Comparison of ENCODE assay signal across 8 mouse cellular contexts in the genomic region with DNA sequence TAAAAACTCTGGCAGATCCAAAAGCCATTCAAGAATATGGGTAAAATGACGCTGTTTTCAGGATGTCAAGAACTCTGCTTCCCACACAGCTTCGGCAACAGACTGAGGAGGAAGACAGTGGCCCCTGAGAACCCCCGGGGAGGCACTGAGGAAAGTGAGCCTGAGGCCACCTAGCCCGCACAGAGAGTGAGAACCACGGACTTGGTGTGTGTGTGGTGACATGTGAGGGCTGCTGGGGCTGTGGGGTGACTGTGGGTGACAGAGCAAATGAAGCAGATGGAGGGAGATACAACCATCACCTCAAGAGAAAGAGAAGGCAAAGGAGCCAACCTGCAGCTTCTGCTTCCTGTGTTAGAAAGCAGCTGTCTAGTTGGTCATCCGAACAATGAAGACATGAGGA. TPM values are rescaled to one million over a fixed set of nuclear protein-coding genes. Genes with fewer than 3 reads are reported as not detected.
DNase-seq lines count a peak whose midpoint lies in the region; ATAC-seq and TF ChIP-seq lines count a peak whose summit lies in the region.

No protein-coding gene starts in this region.

- no peak for TF ChIP-seq POLR2A in limb, embryonic 14.5 days (IDR thresholded peaks at IDR 0.05; ENCODE audit: borderline replicate concordance, extremely low read depth, insufficient read depth, insufficient read length)

- H3K9ac ChIP-seq in limb, embryonic 14.5 days (ENCODE audit: low read depth, low read length, severe bottlenecking), result peak overlapping the region; percentile 0; the same call in 1 of the 2 replicates

- no peak overlapping the region for H3K4me3 ChIP-seq in left cerebral cortex, adult 2 months
- H3K4me3 ChIP-seq in E14TG2a.4 (replicated peaks; ENCODE audit: low read length), result peak overlapping the region; percentile 43
- H3K4me3 ChIP-seq in limb, embryonic 14.5 days (replicated peaks; ENCODE audit: low read length), result no peak overlapping the region

- H3K27ac ChIP-seq in left cerebral cortex, adult 2 months, result peak overlapping the region; percentile 34
- peak overlapping the region; percentile 43; the same call in 1 of the 2 replicates for H3K27ac ChIP-seq in limb, embryonic 14.5 days (replicated peaks; ENCODE audit: low read depth, low read length)

- no peak for DNase-seq in left cerebral cortex, adult 2 months (ENCODE audit: extremely low spot score in 1 of 2, low spot score in 2 of 2)
- DNase-seq in left cerebral cortex, postnatal 36 days (ENCODE audit: low spot score in 2 of 2), result no peak
- peak; percentile 53 for DNase-seq in CD4-positive, CD25-positive, alpha-beta regulatory T cell, adult 2 months (ENCODE audit: low read depth, low spot score)
- DNase-seq in limb, embryonic 14.5 days (ENCODE audit: low spot score), result no peak
- DNase-seq in embryo, embryonic 9.5 days (ENCODE audit: extremely low spot score), result no peak
- no peak for DNase-seq in layer of hippocampus, adult 9-10 months (ENCODE audit: low spot score)
- DNase-seq in kidney, adult 9 months, result no peak

- ATAC-seq in limb, embryonic 14.5 days (ENCODE audit: low FRiP score, low read depth), result no peak

- 51% methylated on average over 6 of the region's 6 CpGs for WGBS in limb, embryonic 14.5 days

- intact Hi-C loops in left cerebral cortex, adult 2 months (cut with DNase I), result loop anchor here (5.0 kb wide), 1 partner anchor 235 kb away; no protein-coding TSS in a partner anchor
- intact Hi-C loops in left cerebral cortex, postnatal 36 days (cut with DNase I), result loop anchor here (5.0 kb wide), 1 partner anchor 80 kb away; the partner anchor contains the start of gene Twsg1

- no peaks in the 10 kb centered on the region for H3K27me3 ChIP-seq in E14TG2a.4 (ENCODE audit: insufficient read depth, low read length)
- H3K27me3 ChIP-seq in limb, embryonic 14.5 days (ENCODE audit: control insufficient read depth, insufficient read depth, low read length), result no peaks in the 10 kb centered on the region

- no peak for TF ChIP-seq CTCF in left cerebral cortex, adult 2 months (IDR thresholded peaks at IDR 0.05)
- TF ChIP-seq CTCF in E14TG2a.4 (conservative IDR thresholded peaks at IDR 0.05; ENCODE audit: low read length), result no peak

- no peak overlapping the region for H3K4me2 ChIP-seq in limb, embryonic 14.5 days (replicated peaks; ENCODE audit: low read depth, low read length, severe bottlenecking)

- H3K36me3 ChIP-seq in E14TG2a.4 (ENCODE audit: insufficient read depth, low read length), result peaks cover 27% of the 10 kb centered on the region
- peaks cover 5% of the 10 kb centered on the region for H3K36me3 ChIP-seq in limb, embryonic 14.5 days (ENCODE audit: control insufficient read depth, insufficient read depth, low read length)

- H3K4me1 ChIP-seq in E14TG2a.4 (replicated peaks; ENCODE audit: low read depth, low read length), result peaks cover 100% of the 10 kb centered on the region
- H3K4me1 ChIP-seq in limb, embryonic 14.5 days (ENCODE audit: control insufficient read depth, insufficient read depth, low read length), result peaks cover 10% of the 10 kb centered on the region; the same call in 1 of the 2 replicates

- no peaks in the 10 kb centered on the region for H3K9me3 ChIP-seq in E14TG2a.4 (ENCODE audit: low read length)
- H3K9me3 ChIP-seq in limb, embryonic 14.5 days (ENCODE audit: control insufficient read depth, low read length), result no peaks in the 10 kb centered on the region

RNA-seq across cellular contexts. Expression of gene Ralbp1, which starts 13.5 kb away (rescaled TPM):
- total RNA-seq in left cerebral cortex, adult 2 months (2021), result 10 to 100 TPM; 69.3 to 69.6 TPM
- total RNA-seq in left cerebral cortex, postnatal 36 days (2021), result 10 to 100 TPM; 62.1 to 64.0 TPM
- polyA plus RNA-seq in limb, embryonic 14.5 days (2012; rRNA removed), result 39.9 and 44.2 TPM in 2 replicates
- 132 and 137 TPM in 2 replicates for polyA plus RNA-seq in limb, embryonic 14.5 days (2014; fragmentation: Nextera tagmentation; extraction: Ambion mirVana)
